In the genomic region with DNA sequence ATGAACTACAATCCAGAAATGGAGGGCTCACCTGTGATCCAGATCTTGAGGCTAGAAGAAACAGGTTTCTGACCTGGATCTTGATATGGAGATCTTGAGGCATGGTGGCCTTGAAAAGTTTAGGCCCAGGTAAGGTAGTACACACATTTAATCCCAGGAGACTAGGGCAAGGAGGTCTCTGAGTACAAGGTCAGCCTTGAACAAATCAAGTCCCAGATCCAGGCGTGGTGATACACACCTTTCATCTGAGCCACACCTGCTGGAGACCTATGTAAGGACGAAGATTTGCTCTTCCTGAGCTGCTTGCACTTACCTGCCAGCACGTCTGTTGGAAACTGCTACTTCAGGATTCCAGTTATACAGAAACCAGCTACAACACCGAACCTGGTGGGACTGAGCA, we compare ENCODE assay signal across 7 mouse cellular contexts. TPM values are rescaled to one million over a fixed set of nuclear protein-coding genes. Genes with fewer than 3 reads are reported as not detected.
DNase-seq lines count a peak whose midpoint lies in the region; ATAC-seq and TF ChIP-seq lines count a peak whose summit lies in the region.

Gene Mier3 (plus strand): TSS at position 301 of the 400 bp plus-strand sequence.

- no peaks in the 10 kb centered on the region for H3K27me3 ChIP-seq in ES-Bruce4 (ENCODE audit: control insufficient read depth, insufficient read depth, low read length, poor library complexity, severe bottlenecking)
- no peaks in the 10 kb centered on the region for H3K27me3 ChIP-seq in forebrain, embryonic 12.5 days
- no peaks in the 10 kb centered on the region for H3K27me3 ChIP-seq in hindbrain, embryonic 16.5 days (replicated peaks; ENCODE audit: control insufficient read depth, insufficient read depth, low read length)
- peaks cover 6% of the 10 kb centered on the region for H3K27me3 ChIP-seq in midbrain, embryonic 12.5 days

- no peak for TF ChIP-seq POLR2A in ES-Bruce4 (IDR thresholded peaks at IDR 0.05; ENCODE audit: insufficient read depth, low read length)

- no peaks in the 10 kb centered on the region for H3K4me1 ChIP-seq in ES-Bruce4 (ENCODE audit: control insufficient read depth, insufficient read depth, low read length)
- H3K4me1 ChIP-seq in forebrain, embryonic 12.5 days, result 0 out of 2 replicates have a peak, but pooled peaks cover 3% of the 10 kb centered on the region
- peaks cover 5% of the 10 kb centered on the region for H3K4me1 ChIP-seq in hindbrain, embryonic 16.5 days (ENCODE audit: control insufficient read depth, insufficient read depth, low read depth, low read length)
- no peaks in the 10 kb centered on the region for H3K4me1 ChIP-seq in midbrain, embryonic 12.5 days

- H3K27ac ChIP-seq in ES-Bruce4 (ENCODE audit: insufficient read depth, low read length), result no peak within 1 kb of the TSS
- H3K27ac ChIP-seq in forebrain, embryonic 12.5 days, result no peak within 1 kb of the TSS
- no peak within 1 kb of the TSS for H3K27ac ChIP-seq in hindbrain, embryonic 16.5 days (ENCODE audit: low read depth, low read length)
- H3K27ac ChIP-seq in midbrain, embryonic 12.5 days (replicated peaks), result no peak within 1 kb of the TSS

- 86% methylated on average over 4 of the region's 4 CpGs for WGBS in forebrain, embryonic 12.5 days
- 87% methylated on average over 4 of the region's 4 CpGs for WGBS in hindbrain, embryonic 16.5 days
- WGBS in midbrain, embryonic 12.5 days, result 84% methylated on average over 4 of the region's 4 CpGs

- no peak for TF ChIP-seq EP300 in ES-Bruce4 (IDR thresholded peaks at IDR 0.05; ENCODE audit: insufficient read depth, low read depth, low read length)

- no peak for DNase-seq in frontal cortex, postnatal 36 days (ENCODE audit: low spot score in 2 of 2)
- DNase-seq in thymus, postnatal 36 days, result no peak

- no peak for ATAC-seq in CD4-positive, CD25-positive, alpha-beta regulatory T cell, adult 4 months
- ATAC-seq in forebrain, embryonic 12.5 days (ENCODE audit: low FRiP score), result no peak
- no peak for ATAC-seq in hindbrain, embryonic 16.5 days
- ATAC-seq in midbrain, embryonic 12.5 days (ENCODE audit: low FRiP score, low read depth), result no peak

- H3K4me2 ChIP-seq in forebrain, embryonic 12.5 days, result no peak within 1 kb of the TSS
- H3K4me2 ChIP-seq in hindbrain, embryonic 16.5 days (ENCODE audit: low read length), result no peak within 1 kb of the TSS
- no peak within 1 kb of the TSS for H3K4me2 ChIP-seq in midbrain, embryonic 12.5 days (replicated peaks)

- no peaks in the 10 kb centered on the region for H3K36me3 ChIP-seq in ES-Bruce4 (ENCODE audit: control insufficient read depth, insufficient read depth, low read length, poor library complexity, severe bottlenecking)
- H3K36me3 ChIP-seq in forebrain, embryonic 12.5 days (replicated peaks), result no peaks in the 10 kb centered on the region
- no peaks in the 10 kb centered on the region for H3K36me3 ChIP-seq in hindbrain, embryonic 16.5 days (ENCODE audit: control insufficient read depth, insufficient read depth, low read length)
- no peaks in the 10 kb centered on the region for H3K36me3 ChIP-seq in midbrain, embryonic 12.5 days

- TF ChIP-seq CTCF in ES-Bruce4 (IDR thresholded peaks at IDR 0.05; ENCODE audit: low read depth, low read length), result no peak

- H3K9me3 ChIP-seq in ES-Bruce4 (replicated peaks; ENCODE audit: control insufficient read depth, insufficient read depth, low read length, poor library complexity, severe bottlenecking), result no peaks in the 10 kb centered on the region
- H3K9me3 ChIP-seq in forebrain, embryonic 12.5 days, result no peaks in the 10 kb centered on the region
- H3K9me3 ChIP-seq in hindbrain, embryonic 16.5 days (ENCODE audit: control insufficient read depth, low read length), result no peaks in the 10 kb centered on the region
- no peaks in the 10 kb centered on the region for H3K9me3 ChIP-seq in midbrain, embryonic 12.5 days

- no peak within 1 kb of the TSS for H3K9ac ChIP-seq in ES-Bruce4 (ENCODE audit: low read depth, poor library complexity, severe bottlenecking)
- no peak within 1 kb of the TSS for H3K9ac ChIP-seq in forebrain, embryonic 12.5 days
- no peak within 1 kb of the TSS for H3K9ac ChIP-seq in hindbrain, embryonic 16.5 days (ENCODE audit: low read depth, low read length)
- no peak within 1 kb of the TSS for H3K9ac ChIP-seq in midbrain, embryonic 12.5 days (replicated peaks)

- H3K4me3 ChIP-seq in ES-Bruce4 (ENCODE audit: low read depth, low read length), result no peak within 1 kb of the TSS
- H3K4me3 ChIP-seq in forebrain, embryonic 12.5 days (replicated peaks), result no peak within 1 kb of the TSS
- H3K4me3 ChIP-seq in hindbrain, embryonic 16.5 days (ENCODE audit: low read length), result no peak within 1 kb of the TSS
- no peak within 1 kb of the TSS for H3K4me3 ChIP-seq in midbrain, embryonic 12.5 days

RNA-seq across cellular contexts. Expression of gene Mier3, which starts in this region (rescaled TPM):
- 10 to 100 TPM; 12.3 to 16.5 TPM for polyA plus RNA-seq in CD4-positive, CD25-positive, alpha-beta regulatory T cell, adult 4 months (2017; shearing (Covaris generic))
- polyA plus RNA-seq in ES-Bruce4 (2011; ENCODE audit: insufficient read depth, insufficient read length, low read depth, missing spikeins), result 48.7 and 49.1 TPM in 2 replicates
- 26.0 and 26.5 TPM in 2 replicates for polyA plus RNA-seq in forebrain, embryonic 12.5 days (2016; fragmentation: Nextera tagmentation; extraction: Ambion mirVana)
- 14.3 and 16.9 TPM in 2 replicates for polyA plus RNA-seq in hindbrain, embryonic 16.5 days (2015; fragmentation: Nextera tagmentation; extraction: Ambion mirVana)
- polyA plus RNA-seq in midbrain, embryonic 12.5 days (2016; fragmentation: Nextera tagmentation; extraction: Ambion mirVana), result 25.6 and 26.0 TPM in 2 replicates
